Mouse (Mus musculus) cerebellum, adult 8-10 months (tissue): ENCODE measurements around the gene Olfr1221.
"Not testable (repeated sequence)": the region's sequence is repeated elsewhere in the genome, so short reads cannot be mapped to it uniquely, and the experiment has no call there.

ENCODE experiments used
- DNase-seq: peaks from one replicate; pipeline ENCODE4 v3.0.0; 2022

Olfr1221 gene

DNA sequence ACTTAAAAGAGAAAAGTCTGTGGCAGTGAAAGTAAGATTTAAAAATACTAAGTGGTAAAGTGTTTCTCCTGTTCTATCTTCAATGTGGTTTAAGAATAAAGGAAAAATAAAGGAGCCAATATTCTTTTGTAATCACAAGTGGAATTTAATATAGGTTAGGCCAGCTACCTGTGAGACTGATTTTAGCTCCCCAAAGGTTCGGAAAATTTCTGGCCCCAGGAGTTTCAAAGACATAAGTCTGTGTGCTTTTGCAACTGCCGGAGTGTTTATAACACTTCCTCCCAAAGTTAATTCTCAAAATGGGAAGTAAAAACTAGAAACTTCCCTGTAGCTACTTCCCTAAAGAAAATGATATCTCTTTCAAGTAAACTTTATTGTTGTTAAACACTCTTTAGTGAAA, at the start of gene Olfr1221:
TSS of gene Olfr1221 (minus strand) at position 101 of the 400 bp plus-strand sequence.
- DNase-seq = no peak

DNA sequence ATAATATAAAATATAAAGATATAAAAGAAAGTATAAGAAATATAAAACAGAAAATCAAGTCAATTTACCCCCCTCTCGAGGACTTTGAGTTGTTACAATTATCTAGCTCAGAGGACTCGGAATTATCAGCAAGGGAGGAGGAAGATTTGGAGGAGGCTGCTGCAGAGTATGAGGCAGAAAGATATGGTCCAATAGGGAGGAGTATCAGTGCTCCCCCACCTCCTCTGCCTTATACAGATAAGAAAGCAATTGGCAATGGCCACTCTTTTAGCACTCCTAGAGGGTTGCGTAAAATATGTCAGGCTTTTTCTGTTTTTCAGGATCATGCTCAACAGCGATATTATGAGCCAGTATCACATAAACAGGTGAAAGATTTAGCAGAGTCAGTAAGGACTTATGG, 47.6 kb upstream of the Olfr1221 start:
- not testable (repeated sequence) for DNase-seq

DNA sequence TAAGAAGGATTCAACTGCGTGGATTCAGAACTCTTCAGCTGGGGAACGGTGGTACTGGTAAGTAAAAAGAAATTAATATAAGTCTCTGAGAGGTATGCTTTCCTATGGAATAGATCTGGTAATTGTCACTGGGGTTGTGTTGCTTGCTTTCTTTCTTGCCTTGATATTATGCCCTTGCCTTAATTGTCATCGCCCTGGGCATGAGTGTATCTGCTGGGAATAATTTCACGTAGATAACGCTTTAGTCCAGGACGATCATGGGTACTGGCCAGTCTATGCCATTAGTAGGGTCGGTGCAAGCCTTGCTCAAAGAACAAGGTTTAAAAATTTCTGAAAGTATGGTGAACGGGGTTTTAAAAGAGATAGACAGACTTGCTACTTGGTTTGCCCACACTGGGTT, 46.9 kb upstream of the Olfr1221 start, which contains the start of gene Olfr1224-ps1:
TSS of gene Olfr1224-ps1 (minus strand) at position 101 of the 400 bp plus-strand sequence.
- not testable (repeated sequence) for DNase-seq

DNA sequence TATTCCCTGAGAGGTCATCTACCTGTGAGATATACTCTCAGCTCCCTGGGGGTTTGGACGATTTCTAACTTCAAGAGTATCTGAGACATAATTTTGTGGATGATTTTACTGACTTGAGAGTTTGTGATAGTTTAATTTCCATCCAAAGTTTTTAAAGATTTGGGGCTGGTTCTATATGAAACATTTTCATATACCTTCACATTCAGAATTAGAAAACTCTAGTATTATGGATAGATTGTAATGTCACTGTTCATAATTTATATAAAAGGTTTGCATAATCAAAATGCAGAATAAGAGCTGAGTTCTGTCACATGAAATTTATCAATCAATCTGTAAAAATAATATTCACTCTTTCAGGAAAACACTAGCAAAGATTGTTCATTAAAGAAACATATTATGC, 34.4 kb upstream of the Olfr1221 start, which contains the start of gene Olfr1223:
TSS of gene Olfr1223 (minus strand) at position 101 of the 400 bp plus-strand sequence.
- no peak for DNase-seq

DNA sequence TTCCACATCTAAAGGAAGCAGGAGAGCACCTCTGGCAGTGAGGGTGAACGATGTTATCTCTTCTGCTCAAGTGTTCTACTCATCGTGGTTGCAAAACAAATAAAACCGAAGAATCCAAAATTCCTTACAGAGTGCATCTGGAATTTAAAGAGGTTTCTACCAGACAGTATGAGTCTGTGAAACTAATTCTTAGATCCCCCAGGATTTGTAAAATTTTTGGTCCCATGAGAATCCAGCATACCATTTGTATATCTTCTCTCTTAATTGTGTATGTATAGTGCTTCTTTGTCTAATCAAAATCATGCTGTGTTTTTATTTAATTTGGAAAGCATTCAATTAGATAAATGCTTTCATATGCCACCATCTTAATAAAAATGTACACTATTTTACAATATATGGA, 15.9 kb upstream of the Olfr1221 start, which contains the start of gene Olfr1222:
TSS of gene Olfr1222 (minus strand) at position 101 of the 400 bp plus-strand sequence.
- no peak for DNase-seq

DNA sequence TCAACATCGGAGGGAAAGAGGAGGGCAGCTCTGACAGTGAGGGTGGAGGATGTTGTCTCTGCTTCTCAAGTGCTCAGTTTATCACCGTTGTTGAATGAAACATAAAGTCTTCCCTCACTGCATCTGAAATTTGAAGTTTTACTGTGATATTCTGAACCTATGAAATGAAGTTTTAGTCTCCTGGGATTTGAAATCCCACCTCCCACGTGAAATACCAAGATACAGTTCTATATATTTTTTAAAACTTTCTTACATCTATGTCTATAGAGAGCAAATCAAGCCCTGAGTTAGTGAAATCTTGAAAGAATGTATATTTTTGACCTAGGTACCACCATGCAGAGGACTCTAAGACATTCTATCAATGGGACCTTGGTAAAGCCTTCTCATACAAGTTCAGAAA, 10.3 kb downstream of the Olfr1221 start, which contains the start of gene Olfr1220:
TSS of gene Olfr1220 (minus strand) at position 101 of the 400 bp plus-strand sequence.
- DNase-seq = no peak

DNA sequence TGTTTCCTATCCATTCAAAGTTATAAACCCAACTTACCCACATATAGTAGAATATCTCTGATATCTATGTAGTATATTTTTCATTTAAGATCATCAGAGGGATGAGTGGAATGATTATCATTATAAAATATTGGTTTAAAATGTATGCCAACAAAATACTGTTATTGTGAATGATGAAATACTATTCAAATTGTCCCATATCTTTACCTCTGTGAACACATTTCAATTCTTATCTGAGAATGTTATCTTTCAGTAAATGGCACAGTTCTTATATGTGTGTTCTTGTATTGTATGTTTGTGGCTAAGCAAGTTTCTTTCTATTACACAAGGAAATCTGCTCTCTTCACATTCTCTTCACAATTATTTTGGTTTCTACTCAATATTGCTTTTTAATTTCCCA, 11.4 kb downstream of the Olfr1221 start:
- no peak for DNase-seq

DNA sequence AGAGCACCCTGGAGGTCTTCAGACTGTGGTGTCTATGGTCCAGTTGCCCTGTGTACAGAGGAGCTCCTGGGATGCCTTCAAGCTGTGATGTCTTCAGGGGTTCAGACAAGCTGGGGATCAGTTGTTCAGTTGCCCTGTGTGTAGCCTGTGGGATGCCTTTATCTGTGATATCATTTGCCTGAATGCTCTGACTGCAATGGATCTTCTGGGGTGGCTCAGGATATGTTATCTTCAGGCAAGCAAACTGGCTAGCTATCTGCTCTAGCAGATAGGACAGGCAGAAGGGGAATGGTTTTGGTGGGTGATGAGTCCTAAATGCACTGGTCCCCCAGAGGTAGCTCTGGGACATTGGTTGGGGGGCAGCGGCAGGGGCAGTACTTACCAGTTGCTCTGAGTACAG, 23.2 kb downstream of the Olfr1221 start:
- DNase-seq = no peak

DNA sequence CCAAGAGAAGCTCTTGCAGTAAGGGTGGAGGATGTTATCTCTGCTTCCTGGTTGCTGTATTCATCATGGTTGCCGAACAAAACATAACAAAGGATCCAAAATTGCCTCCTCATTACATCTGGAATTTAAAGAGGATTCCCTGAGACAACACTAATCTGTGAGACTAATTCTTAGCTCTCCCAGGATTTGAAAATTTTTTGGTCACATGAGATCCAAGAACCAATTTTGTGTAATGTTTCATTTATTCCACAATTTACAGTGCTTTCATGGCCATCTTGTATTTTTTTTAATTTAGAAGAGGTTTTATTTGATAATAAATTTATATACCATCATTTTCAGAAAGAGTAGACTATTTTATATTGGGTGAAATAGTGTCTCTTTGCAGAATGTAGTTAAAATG, 33.7 kb downstream of the Olfr1221 start, which contains the start of gene Olfr1219:
TSS of gene Olfr1219 (minus strand) at position 101 of the 400 bp plus-strand sequence.
- no peak for DNase-seq

DNA sequence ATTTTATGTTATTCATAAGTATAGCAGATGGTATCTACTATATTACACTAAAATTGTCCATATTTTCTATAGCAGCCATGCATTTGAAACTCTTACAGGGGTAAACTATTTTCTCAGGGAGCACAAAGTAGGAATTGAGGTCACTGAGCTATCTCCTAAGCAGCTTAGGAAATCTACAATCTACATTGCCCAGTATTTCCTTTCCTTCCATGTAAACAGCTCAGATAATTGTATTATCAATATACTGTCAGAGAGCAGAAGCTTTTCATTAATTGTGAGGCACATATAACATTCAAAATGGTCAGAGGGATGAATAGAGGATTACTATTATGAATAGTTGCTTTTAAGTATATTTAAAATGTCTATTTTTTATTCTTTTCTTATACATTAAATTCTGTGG, 35.6 kb downstream of the Olfr1221 start:
- DNase-seq = no peak

DNA sequence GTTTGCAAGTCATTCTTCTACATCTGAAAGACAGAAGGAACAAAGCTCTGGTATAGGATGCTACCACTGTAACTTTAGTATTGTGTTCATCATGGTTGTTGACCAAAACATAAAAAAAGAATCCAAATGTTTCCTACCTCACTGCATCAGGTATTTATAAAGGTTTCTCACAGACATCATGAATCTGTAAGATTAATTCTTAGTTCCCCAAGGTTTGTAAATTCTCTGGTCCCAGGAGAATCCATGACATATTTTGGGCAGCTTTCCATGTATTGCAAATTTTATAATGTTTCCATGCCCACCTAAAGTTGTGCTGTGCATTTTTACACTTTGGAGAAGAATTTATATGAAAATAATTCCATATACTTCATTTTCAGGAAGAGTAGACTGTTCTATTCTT, 56.0 kb downstream of the Olfr1221 start, which contains the start of gene Olfr1218:
TSS of gene Olfr1218 (minus strand) at position 101 of the 400 bp plus-strand sequence.
- DNase-seq = no peak
